8 mouse cellular contexts compared by ENCODE assay signal in the genomic region with DNA sequence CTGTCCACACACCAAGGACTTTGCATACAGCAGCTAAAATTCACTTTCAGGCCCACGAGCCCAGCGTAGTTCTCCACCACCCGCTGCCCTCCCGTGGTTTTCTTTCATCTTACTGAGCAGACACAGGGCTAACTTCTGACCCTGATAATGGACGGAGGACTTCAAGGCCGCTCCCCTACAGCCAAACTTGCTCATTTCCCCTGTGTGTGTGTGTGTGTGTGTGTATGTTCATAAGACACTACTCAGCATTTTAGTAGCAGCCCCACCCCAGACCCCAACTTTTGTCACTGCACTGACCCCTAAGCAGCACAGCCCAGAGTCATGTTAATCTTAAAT. TPM values are rescaled to one million over a fixed set of nuclear protein-coding genes. Genes with fewer than 3 reads are reported as not detected.
A peak's percentile ranks its signal among the peaks of the same experiment; 100 is the strongest.
DNase-seq lines count a peak whose midpoint lies in the region; ATAC-seq lines count a peak whose summit lies in the region.

Tmem150c (minus strand) TSS at position 171 of the 336 bp plus-strand sequence.

- peak within 1 kb of the TSS; percentile 47 for H3K4me3 ChIP-seq in erythroblast, embryonic 14.5 days (replicated peaks)
- peak within 1 kb of the TSS; percentile 87 for H3K4me3 ChIP-seq in neural tube, embryonic 11.5 days (ENCODE audit: low read depth, low read length)
- H3K4me3 ChIP-seq in midbrain, embryonic 15.5 days: peak within 1 kb of the TSS; percentile 89

- no peaks in the 10 kb centered on the region for H3K9me3 ChIP-seq in erythroblast, embryonic 14.5 days (ENCODE audit: control insufficient read depth, low read length)
- no peaks in the 10 kb centered on the region for H3K9me3 ChIP-seq in neural tube, embryonic 11.5 days (ENCODE audit: control insufficient read depth, low read length)
- H3K9me3 ChIP-seq in midbrain, embryonic 15.5 days: no peaks in the 10 kb centered on the region

- no peak for ATAC-seq in erythroblast, adult 5-6 weeks (replicated peaks; ENCODE audit: low FRiP score, poor library complexity, severe bottlenecking)
- ATAC-seq in neural tube, embryonic 11.5 days (ENCODE audit: insufficient read depth, low FRiP score, low TSS enrichment): no peak; the same call in 1 of the 2 replicates
- peak; percentile 32 for ATAC-seq in midbrain, embryonic 15.5 days (replicated peaks)

- no peaks in the 10 kb centered on the region for H3K36me3 ChIP-seq in erythroblast, embryonic 14.5 days (ENCODE audit: control insufficient read depth)
- H3K36me3 ChIP-seq in neural tube, embryonic 11.5 days (ENCODE audit: control insufficient read depth, insufficient read depth, low read length): no peaks in the 10 kb centered on the region
- no peaks in the 10 kb centered on the region for H3K36me3 ChIP-seq in midbrain, embryonic 15.5 days (replicated peaks)

- no peaks in the 10 kb centered on the region for H3K4me1 ChIP-seq in erythroblast, embryonic 14.5 days (ENCODE audit: control insufficient read depth)
- H3K4me1 ChIP-seq in neural tube, embryonic 11.5 days (ENCODE audit: control insufficient read depth, insufficient read depth, low read length): 0 out of 2 replicates have a peak, but pooled peaks cover 2% of the 10 kb centered on the region
- H3K4me1 ChIP-seq in midbrain, embryonic 15.5 days: peaks cover 10% of the 10 kb centered on the region; the same call in 1 of the 2 replicates

- peak within 1 kb of the TSS; percentile 100 for H3K4me2 ChIP-seq in neural tube, embryonic 11.5 days (ENCODE audit: low read depth)
- peak within 1 kb of the TSS; percentile 89 for H3K4me2 ChIP-seq in midbrain, embryonic 15.5 days

- 5% methylated on average over 6 of the region's 6 CpGs for WGBS in neural tube, embryonic 11.5 days
- WGBS in midbrain, embryonic 15.5 days: 6% methylated on average over 6 of the region's 6 CpGs

- peaks cover 50% of the 10 kb centered on the region for H3K27me3 ChIP-seq in erythroblast, embryonic 14.5 days (ENCODE audit: control insufficient read depth)
- peaks cover 6% of the 10 kb centered on the region; the same call in 1 of the 2 replicates for H3K27me3 ChIP-seq in neural tube, embryonic 11.5 days (ENCODE audit: control insufficient read depth, insufficient read depth, low read length)
- no peaks in the 10 kb centered on the region for H3K27me3 ChIP-seq in midbrain, embryonic 15.5 days (replicated peaks)

- peak within 1 kb of the TSS; percentile 82 for H3K9ac ChIP-seq in neural tube, embryonic 11.5 days (ENCODE audit: low read length)
- H3K9ac ChIP-seq in midbrain, embryonic 15.5 days: peak within 1 kb of the TSS; percentile 87

- no peak for DNase-seq in neural tube, embryonic 11.5 days (ENCODE audit: low spot score)
- no peak for DNase-seq in neural tube, embryonic 10.5 days (ENCODE audit: extremely low spot score, low spot score)
- no peak for DNase-seq in layer of hippocampus, postnatal 25 days (ENCODE audit: extremely low spot score in 1 of 2, low spot score in 1 of 2)
- no peak for DNase-seq in cerebellum, postnatal 25 days
- DNase-seq in adipocyte (ENCODE audit: low spot score): no peak

- no peak within 1 kb of the TSS for H3K27ac ChIP-seq in neural tube, embryonic 11.5 days (ENCODE audit: low read depth, low read length)
- H3K27ac ChIP-seq in midbrain, embryonic 15.5 days: peak within 1 kb of the TSS; percentile 81

RNA-seq across cellular contexts. Expression of gene Tmem150c, which starts in this region (rescaled TPM):
- not detected in 2 replicates for polyA plus RNA-seq in erythroblast, embryonic 14.5 days (2012)
- 0.42 TPM in 1 of 2 replicates, not detected in the other for total RNA-seq in erythroblast, adult 5-6 weeks (2015; ENCODE audit: low replicate concordance)
- 0.28 TPM in 1 of 2 replicates, not detected in the other for total RNA-seq in erythroblast, adult 5-6 weeks (2017; ENCODE audit: low replicate concordance)
- polyA plus RNA-seq in neural tube, embryonic 11.5 days (2014; fragmentation: Nextera tagmentation; extraction: Ambion mirVana): 3.4 and 4.5 TPM in 2 replicates
- 10 to 100 TPM; 76.7 to 79.5 TPM for total RNA-seq in layer of hippocampus, postnatal 25 days (2021)
- polyA plus RNA-seq in midbrain, embryonic 15.5 days (2015; fragmentation: Nextera tagmentation; extraction: Ambion mirVana): 33.1 and 39.8 TPM in 2 replicates

Comparison
In these comparisons a context has a peak if more than half of its experiments do, and no peak if none do; other contexts are left out.
1. RNA of gene Tmem150c (total RNA-seq): 76.7 to 79.5 TPM in layer of hippocampus, postnatal 25 days; 0.28 to 0.42 TPM in erythroblast, adult 5-6 weeks; every median in the first group is over 10 times any median in the second.
2. Peak in every context shown above with its lines, with median percentiles within 50 percentile points of each other: H3K4me3 ChIP-seq.